Mouse (Mus musculus) layer of hippocampus, adult 8-10 months (tissue): ENCODE data around the gene Mlph. TPM values are rescaled to one million over a fixed set of nuclear protein-coding genes. Genes with fewer than 3 reads are reported as not detected.

Experiments used
- DNase-seq, 2 experiments: peaks; one replicate each; pipeline ENCODE4 v3.0.0; 2022; ENCODE audit warnings: low spot score in 2 of 2
- total RNA-seq, 4 experiments: library from RNA; stranded (reverse); gene quantifications; 2 replicates each; pipeline ENCODE4 v1.2.4; 2022

Mlph gene
- total RNA-seq, 4 experiments from 2014 or later, result 1.6 to 5.2 (median 3.5) TPM

DNA sequence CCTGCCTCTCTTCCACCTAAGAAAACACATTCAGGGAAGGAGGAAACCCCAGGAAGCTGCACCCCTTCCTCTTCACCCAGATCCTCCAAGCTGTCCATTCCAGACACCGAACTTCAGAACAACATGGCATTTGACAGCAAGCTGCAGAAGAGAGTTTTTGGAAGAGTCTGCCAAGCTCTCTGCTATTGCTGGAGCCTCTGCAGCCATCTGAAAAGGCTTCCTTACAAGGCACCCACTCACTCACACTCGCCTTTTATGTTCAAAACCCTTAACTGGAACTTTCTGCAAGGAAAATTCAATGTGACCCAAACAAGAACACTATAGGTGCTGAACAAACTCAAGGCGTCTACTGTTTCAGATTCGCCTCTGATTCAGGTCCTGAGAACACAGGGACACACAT is 53.8 kb downstream of the Mlph start:
- no peak for DNase-seq

DNA sequence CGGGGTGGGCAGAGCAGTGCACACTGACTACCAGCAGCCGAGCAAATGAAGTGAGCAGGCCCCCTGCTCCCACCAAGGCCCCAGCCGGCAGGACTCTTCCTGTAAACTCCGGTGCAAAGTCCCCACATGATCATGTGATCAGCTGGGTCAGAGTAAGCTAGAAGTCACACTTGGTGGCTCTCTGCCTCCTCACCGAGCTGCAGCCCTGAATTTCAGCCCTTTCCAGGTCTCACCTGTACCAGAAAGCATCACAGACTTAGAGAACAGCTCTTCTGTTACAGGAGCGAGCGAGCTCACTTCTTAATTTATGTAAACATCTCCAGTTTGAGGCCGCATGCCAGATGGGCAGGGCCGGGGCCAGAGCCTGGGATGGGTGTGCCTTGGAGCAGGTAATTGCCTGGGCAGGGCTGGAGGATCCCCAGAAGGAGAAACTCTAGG is 54.5 kb downstream of the Mlph start, which contains the start of gene Rab17:
Rab17 (minus strand) TSS at position 315 of the 438 bp plus-strand sequence.
- no peak for DNase-seq

- DNase-seq, result no peak
Measured at GRCm38 (mm10) chr1:90969881-90970390, 55.1 kb downstream of the Mlph start.

DNA sequence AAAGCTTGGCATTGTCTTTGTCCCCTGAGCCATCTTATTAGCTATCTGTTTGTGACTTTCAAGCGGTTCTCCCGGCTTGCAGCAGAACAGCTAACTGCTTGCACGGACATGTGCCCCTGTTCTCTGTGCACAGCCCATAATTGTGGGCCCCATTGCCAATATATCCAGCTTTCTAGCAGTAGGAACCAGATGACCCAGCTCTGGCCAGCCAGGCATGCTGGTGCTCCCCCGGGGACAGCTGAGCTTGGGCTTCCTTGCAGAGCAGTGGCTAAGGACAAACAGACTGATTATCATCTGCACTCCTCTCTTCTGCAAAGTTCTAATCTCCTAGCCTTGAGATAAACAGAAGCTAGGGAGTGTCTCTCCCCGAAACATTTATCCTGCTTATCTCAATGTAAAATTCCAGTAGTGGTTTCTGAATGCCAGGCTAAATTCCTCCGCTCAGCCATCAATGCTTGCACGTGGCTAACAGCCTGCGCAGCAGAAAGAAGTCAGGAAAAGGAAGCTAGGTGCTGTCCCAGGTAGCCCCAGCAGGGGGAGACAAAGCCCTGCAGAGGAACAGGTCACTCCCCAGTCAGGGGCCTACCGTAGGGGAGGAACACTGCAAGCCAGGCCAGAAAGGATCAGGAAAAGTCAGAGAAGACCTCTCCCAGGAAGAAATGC is 58.2 kb downstream of the Mlph start:
- peak; percentile 83 to 96 for DNase-seq

GRCm38 (mm10) chr1:90973574-90973911 is 58.7 kb downstream of the Mlph start:
- DNase-seq, result no peak

- peak; percentile 63 to 67 for DNase-seq
Measured at GRCm38 (mm10) chr1:90974906-90975649, 60.2 kb downstream of the Mlph start.

- no peak for DNase-seq
Measured at GRCm38 (mm10) chr1:90975960-90976359, 61.1 kb downstream of the Mlph start.

- no peak for DNase-seq
Measured at GRCm38 (mm10) chr1:90980638-90981330, 65.9 kb downstream of the Mlph start.

DNA sequence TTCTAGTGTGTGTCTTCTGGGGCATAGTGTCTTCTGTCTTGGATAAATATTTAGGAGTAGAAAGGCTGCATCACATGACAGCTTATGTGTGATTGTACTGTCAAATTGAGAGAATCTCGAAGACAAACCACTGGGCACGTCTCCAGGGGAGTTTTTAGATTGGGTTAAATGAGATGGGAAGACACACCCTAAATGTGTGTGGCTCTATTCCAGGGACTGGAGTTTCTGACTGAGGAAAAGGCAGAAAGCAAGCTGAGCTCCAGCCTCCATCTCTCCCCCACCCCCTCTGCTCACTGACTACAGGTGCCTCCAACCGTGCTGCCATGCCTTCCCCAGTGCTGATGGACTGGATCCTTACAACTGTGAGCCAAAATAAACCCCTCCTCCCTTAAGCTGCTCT is 66.5 kb downstream of the Mlph start:
- no peak for DNase-seq

GRCm38 (mm10) chr1:90995916-90996315 is 81.0 kb downstream of the Mlph start:
- no peak for DNase-seq

DNA sequence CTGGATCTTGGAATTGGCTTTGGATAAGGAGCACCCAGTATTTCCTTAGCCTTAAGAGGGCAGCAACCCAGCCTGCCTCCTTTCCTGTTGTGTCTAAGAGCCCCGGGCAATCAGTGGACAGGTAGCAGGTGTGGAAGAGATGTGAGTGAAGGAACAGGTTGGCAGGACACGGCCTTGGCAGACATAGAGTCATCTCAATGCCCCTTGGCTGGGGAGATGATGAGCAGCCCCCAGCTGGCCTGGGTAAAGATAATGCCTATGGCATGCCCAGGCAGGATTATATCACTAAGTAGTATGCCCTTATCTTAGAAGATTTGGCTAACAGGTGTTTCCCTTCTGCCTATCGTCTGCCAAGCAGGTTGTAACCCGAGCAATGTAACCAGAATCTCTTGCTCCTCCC is 82.3 kb downstream of the Mlph start:
- DNase-seq, result no peak

DNA sequence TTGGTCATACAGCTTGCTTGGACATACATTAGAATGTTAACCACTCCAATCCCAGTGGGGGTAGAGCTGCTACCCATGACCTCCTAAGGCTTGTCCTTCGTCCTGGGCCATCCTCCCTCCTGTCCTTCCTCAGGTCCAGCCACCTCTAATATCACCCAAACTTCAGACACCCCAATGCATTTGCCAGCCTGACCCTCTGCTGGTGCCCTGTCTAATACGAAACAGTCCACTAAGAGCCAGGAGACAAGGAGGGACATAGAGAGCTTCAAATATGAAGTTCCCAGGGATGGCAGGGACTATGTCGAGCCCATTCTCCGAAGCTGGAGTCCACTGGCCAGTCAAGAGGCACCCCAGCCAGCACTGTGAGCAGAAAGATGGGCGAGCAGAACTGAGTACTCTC is 82.8 kb downstream of the Mlph start:
- DNase-seq, result no peak

GRCm38 (mm10) chr1:90998268-90998890 is 83.5 kb downstream of the Mlph start, which contains the start of gene Lrrfip1:
TSS of gene Lrrfip1 (plus strand) at chr1:90998737.
- peak in 1 of 2 experiments; percentile 53 for DNase-seq

DNA sequence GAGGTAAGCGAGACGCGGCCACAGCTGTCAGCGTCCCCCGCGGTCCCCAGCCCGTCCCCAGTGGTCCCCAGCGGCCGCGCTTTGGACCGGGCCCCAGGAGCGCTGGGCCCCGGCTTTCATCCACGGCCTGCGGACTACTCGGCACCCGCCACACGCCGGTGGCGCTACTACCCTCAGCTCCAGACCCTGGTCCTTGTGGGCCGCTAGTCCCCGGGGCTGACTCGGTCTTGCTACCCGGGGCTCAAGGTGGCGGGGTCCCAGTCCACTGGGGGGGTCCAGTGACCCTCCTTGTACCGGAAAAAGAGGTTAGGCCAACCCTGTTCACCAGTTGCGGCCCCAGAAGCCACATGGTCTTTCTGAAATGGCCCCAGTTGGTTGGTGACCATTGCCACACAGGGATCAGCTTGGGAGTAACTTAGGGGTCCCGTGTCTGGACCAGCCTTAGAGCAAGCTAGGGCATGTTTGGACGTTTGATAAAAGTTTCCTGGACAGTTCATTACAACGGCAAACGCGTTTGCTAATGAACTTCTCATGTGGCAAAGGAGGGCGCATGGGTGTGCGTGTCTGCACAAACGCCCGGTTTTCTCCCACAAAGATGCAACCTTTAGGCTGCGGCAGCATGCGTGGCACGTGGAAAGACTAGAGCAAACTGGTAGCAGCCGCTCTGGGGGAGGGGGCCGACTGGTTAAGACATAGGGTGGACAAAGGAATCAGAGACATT is 84.2 kb downstream of the Mlph start:
- DNase-seq, result no peak

- DNase-seq, result no peak
Measured at GRCm38 (mm10) chr1:90999911-91000601, 85.2 kb downstream of the Mlph start.

Other genes with a start within 250 kb of the Mlph start
- 1 to 10 TPM; 3.1 to 5.4 (median 4.3) TPM for gene Col6a3, start 71.1 kb upstream of the Mlph start, total RNA-seq
- gene Prlh, start 38.0 kb downstream of the Mlph start, total RNA-seq, result not detected
- gene Rab17, start 54.6 kb downstream of the Mlph start, total RNA-seq, result not detected
- gene Lrrfip1, start 83.7 kb downstream of the Mlph start, total RNA-seq, result 10 to 100 TPM; 66.2 to 83.0 (median 73.9) TPM
- gene Rbm44, start 230.0 kb downstream of the Mlph start, total RNA-seq, result under 1 TPM in 1 of 4 experiments, not detected in 3; 0.23 TPM